Mouse (Mus musculus): ENCODE results near the gene Neurod2. TPM values are rescaled to one million over a fixed set of nuclear protein-coding genes. Genes with fewer than 3 reads are reported as not detected.

Neurod2 gene
- total and polyA plus RNA-seq, 2 experiments from 2014 or later, result 3.3 to 24.4 TPM

DNA sequence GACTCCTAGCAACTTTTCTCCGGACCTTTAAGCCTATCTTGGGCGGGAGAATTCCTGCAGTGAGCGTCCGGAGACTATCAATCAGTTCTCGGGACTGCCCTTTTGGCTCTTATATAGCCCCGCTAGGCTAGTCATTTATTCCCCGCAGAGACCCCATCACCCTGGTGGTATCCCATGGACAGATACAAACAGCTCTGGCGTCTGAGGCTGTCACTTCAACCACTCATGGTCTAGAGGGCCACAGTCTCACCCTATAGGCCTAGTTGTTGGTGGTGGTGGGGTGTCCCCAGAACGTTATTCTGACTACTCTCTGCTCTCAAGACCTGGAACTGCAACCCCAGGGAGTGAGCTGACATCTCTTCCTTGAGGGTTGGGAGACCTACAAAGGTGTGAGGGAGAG, 19.9 kb upstream of the Neurod2 start:
- Histone ChIP-seq H3K4me1 (ENCODE audit: insufficient read depth, low read length) (no peaks in the 10 kb centered on the region), H3K27ac (ENCODE audit: low read depth, low read length) (no peak overlapping the region), H3K27me3 (ENCODE audit: insufficient read depth, low read length) (peaks cover 58% of the 10 kb centered on the region), H3K9me3 (ENCODE audit: low read length) (no peaks in the 10 kb centered on the region), H3K9ac (replicated peaks; ENCODE audit: low read length, poor library complexity, severe bottlenecking) (no peak overlapping the region), H3K4me2 (ENCODE audit: low read depth, low read length, poor library complexity, severe bottlenecking) (peak overlapping the region; percentile 90), H3K4me3 (ENCODE audit: low read depth, low read length) (no peak overlapping the region), H3K36me3 (ENCODE audit: insufficient read depth, low read length) (no peaks in the 10 kb centered on the region)
- DNase-seq (ENCODE audit: low spot score), result no peak
- 4% methylated on average over 9 of the region's 9 CpGs for WGBS
- TF ChIP-seq CTCF (IDR thresholded peaks at IDR 0.05), result no peak
- ATAC-seq (ENCODE audit: low FRiP score), result no peak

GRCm38 (mm10) chr11:98348083-98348961, 18.9 kb upstream of the Neurod2 start, which contains the start of gene Ppp1r1b:
Ppp1r1b (plus strand) TSS chr11:98348404.
- WGBS, result under 1% methylated on average over 39 of the region's 55 CpGs
- H3K4me3 ChIP-seq (ENCODE audit: low read depth, low read length), result peak within 1 kb of the TSS; percentile 53
- H3K9ac ChIP-seq (replicated peaks; ENCODE audit: low read length, poor library complexity, severe bottlenecking), result peak within 1 kb of the TSS; percentile 40
- peaks cover 58% of the 10 kb centered on the region for H3K27me3 ChIP-seq (ENCODE audit: insufficient read depth, low read length)
- DNase-seq (ENCODE audit: low spot score) (no peak), ATAC-seq (ENCODE audit: low FRiP score) (no peak)
- no peaks in the 10 kb centered on the region for H3K4me1 ChIP-seq (ENCODE audit: insufficient read depth, low read length)
- H3K36me3 ChIP-seq (ENCODE audit: insufficient read depth, low read length), result no peaks in the 10 kb centered on the region
- no peaks in the 10 kb centered on the region for H3K9me3 ChIP-seq (ENCODE audit: low read length)
- no peak for TF ChIP-seq CTCF (IDR thresholded peaks at IDR 0.05)
- no peak within 1 kb of the TSS for H3K27ac ChIP-seq (ENCODE audit: low read depth, low read length)
- H3K4me2 ChIP-seq (ENCODE audit: low read depth, low read length, poor library complexity, severe bottlenecking), result peak within 1 kb of the TSS; percentile 90

- no peak for TF ChIP-seq CTCF (IDR thresholded peaks at IDR 0.05)
- peaks cover 52% of the 10 kb centered on the region for H3K27me3 ChIP-seq (ENCODE audit: insufficient read depth, low read length)
- no peaks in the 10 kb centered on the region for H3K36me3 ChIP-seq (ENCODE audit: insufficient read depth, low read length)
- 6% methylated on average over 8 of the region's 12 CpGs for WGBS
- no peaks in the 10 kb centered on the region for H3K4me1 ChIP-seq (ENCODE audit: insufficient read depth, low read length)
- H3K9me3 ChIP-seq (ENCODE audit: low read length), result no peaks in the 10 kb centered on the region
- H3K4me3 ChIP-seq (ENCODE audit: low read depth, low read length), result peak overlapping the region; percentile 53; the same call in 1 of the 2 replicates
- DNase-seq (ENCODE audit: low spot score) (no peak), ATAC-seq (ENCODE audit: low FRiP score) (no peak)
- H3K27ac ChIP-seq (ENCODE audit: low read depth, low read length), result no peak overlapping the region
- H3K9ac ChIP-seq (replicated peaks; ENCODE audit: low read length, poor library complexity, severe bottlenecking), result no peak overlapping the region
- H3K4me2 ChIP-seq (ENCODE audit: low read depth, low read length, poor library complexity, severe bottlenecking), result peak overlapping the region; percentile 90
Observed at GRCm38 (mm10) chr11:98347385-98348082, 18.1 kb upstream of the Neurod2 start.

DNA sequence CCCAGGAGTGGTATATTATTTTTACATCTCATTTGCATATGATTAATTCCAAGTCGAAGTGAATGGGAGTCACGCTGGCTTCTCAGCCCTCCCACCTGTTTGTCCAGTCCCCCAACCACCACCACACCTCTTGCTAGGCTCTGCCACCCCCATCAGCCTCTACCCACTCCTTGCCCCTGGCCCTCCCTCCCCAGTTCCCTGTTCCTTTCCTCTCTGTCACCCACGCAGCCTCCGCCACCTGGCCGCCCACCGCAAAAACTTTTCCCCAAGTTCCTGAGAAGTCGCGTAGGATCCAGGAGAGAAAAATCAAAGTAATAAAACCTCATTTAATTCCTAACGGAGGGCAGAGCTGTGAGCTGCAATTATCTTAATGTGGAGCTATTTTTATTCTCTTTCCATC, 16.7 kb upstream of the Neurod2 start:
- H3K36me3 ChIP-seq (ENCODE audit: insufficient read depth, low read length), result no peaks in the 10 kb centered on the region
- TF ChIP-seq CTCF (IDR thresholded peaks at IDR 0.05), result no peak
- no peak overlapping the region for H3K4me2 ChIP-seq (ENCODE audit: low read depth, low read length, poor library complexity, severe bottlenecking)
- 9% methylated on average over 9 of the region's 9 CpGs for WGBS
- H3K9ac ChIP-seq (replicated peaks; ENCODE audit: low read length, poor library complexity, severe bottlenecking), result no peak overlapping the region
- no peaks in the 10 kb centered on the region for H3K9me3 ChIP-seq (ENCODE audit: low read length)
- H3K4me1 ChIP-seq (ENCODE audit: insufficient read depth, low read length), result no peaks in the 10 kb centered on the region
- no peak overlapping the region for H3K4me3 ChIP-seq (ENCODE audit: low read depth, low read length)
- H3K27me3 ChIP-seq (ENCODE audit: insufficient read depth, low read length), result peaks cover 50% of the 10 kb centered on the region
- no peak for ATAC-seq (ENCODE audit: low FRiP score)
- DNase-seq (ENCODE audit: low spot score), result no peak
- H3K27ac ChIP-seq (ENCODE audit: low read depth, low read length), result no peak overlapping the region

GRCm38 (mm10) chr11:98345253-98345652, 15.8 kb upstream of the Neurod2 start:
- Histone ChIP-seq H3K36me3 (ENCODE audit: insufficient read depth, low read length) (no peaks in the 10 kb centered on the region), H3K4me2 (ENCODE audit: low read depth, low read length, poor library complexity, severe bottlenecking) (peak overlapping the region; percentile 40; the same call in 1 of the 2 replicates), H3K27me3 (ENCODE audit: insufficient read depth, low read length) (peaks cover 51% of the 10 kb centered on the region), H3K27ac (ENCODE audit: low read depth, low read length) (no peak overlapping the region), H3K4me3 (ENCODE audit: low read depth, low read length) (no peak overlapping the region), H3K9me3 (ENCODE audit: low read length) (no peaks in the 10 kb centered on the region), H3K4me1 (ENCODE audit: insufficient read depth, low read length) (no peaks in the 10 kb centered on the region), H3K9ac (replicated peaks; ENCODE audit: low read length, poor library complexity, severe bottlenecking) (no peak overlapping the region)
- peak; percentile 69 for DNase-seq (ENCODE audit: low spot score)
- 1% methylated on average over 14 of the region's 14 CpGs for WGBS
- TF ChIP-seq CTCF (IDR thresholded peaks at IDR 0.05), result peak; percentile 87
- ATAC-seq (ENCODE audit: low FRiP score), result no peak

Measured in midbrain, postnatal 0 days (tissue).